In the genomic region with DNA sequence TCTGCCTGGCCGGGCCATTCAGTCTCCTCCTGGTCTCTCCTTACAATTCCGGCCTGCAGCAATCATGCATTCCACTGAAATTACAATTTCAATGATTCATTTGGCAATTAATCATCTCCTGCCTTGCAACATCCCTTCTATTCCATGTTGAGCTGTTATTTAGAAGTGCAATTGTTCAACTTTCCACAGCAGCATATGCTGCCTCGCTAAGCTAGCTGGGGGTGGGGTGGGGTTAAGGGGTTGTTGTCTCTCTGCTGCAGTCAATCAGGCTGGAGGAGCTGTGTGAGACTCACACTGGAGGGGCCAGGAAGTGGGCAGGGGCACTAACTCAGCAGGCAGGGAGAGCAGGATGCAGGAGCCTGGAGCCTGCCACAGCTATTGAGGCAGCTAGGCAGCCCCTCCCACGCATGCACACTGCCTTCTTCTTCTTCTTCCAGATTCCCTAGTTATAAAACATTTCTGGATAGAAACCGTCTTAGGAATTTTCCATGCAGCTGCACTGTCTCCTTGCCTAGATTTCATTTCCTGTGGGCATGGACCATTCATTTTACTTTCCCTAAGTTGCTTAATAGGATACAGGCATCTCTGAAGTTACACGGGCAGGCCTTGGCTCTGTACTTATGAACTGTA, we compare ENCODE assay signal across 8 mouse cellular contexts.
A peak's percentile ranks its signal among the peaks of the same experiment; 100 is the strongest.
DNase-seq lines count a peak whose midpoint lies in the region; ATAC-seq and TF ChIP-seq lines count a peak whose summit lies in the region.

No protein-coding gene starts in this region.

- no peaks in the 10 kb centered on the region for H3K9me3 ChIP-seq in hindbrain, embryonic 16.5 days (ENCODE audit: control insufficient read depth, low read length)

- H3K9ac ChIP-seq in hindbrain, embryonic 16.5 days (ENCODE audit: low read depth, low read length): no peak overlapping the region

- 0 out of 2 replicates have a peak overlapping the region, but pooled peaks have one; percentile 50 for H3K27ac ChIP-seq in testis, adult 2 months (ENCODE audit: control insufficient read depth, insufficient read depth, low read depth, low read length)
- peak overlapping the region; percentile 93 for H3K27ac ChIP-seq in embryonic fibroblast, embryonic 13.5 days (ENCODE audit: insufficient read depth, low read length)
- H3K27ac ChIP-seq in hindbrain, embryonic 16.5 days (ENCODE audit: low read depth, low read length): no peak overlapping the region
- H3K27ac ChIP-seq in left cerebral cortex, adult 2 months: peak overlapping the region; percentile 85

- intact Hi-C loops in left cerebral cortex, adult 2 months (cut with DNase I): loop anchor here (2.0 to 10.0 kb wide), 5 partner anchors 222 to 484 kb away; no protein-coding TSS in a partner anchor

- TF ChIP-seq POLR2A in testis, adult 2 months (IDR thresholded peaks at IDR 0.05; ENCODE audit: control insufficient read depth, low read depth, low read length): no peak
- TF ChIP-seq POLR2A in embryonic fibroblast, embryonic 13.5 days (IDR thresholded peaks at IDR 0.05; ENCODE audit: low read depth, low read length): no peak

- no peaks in the 10 kb centered on the region for H3K36me3 ChIP-seq in testis, adult 2 months (ENCODE audit: control insufficient read depth, insufficient read depth, low read length)
- no peaks in the 10 kb centered on the region for H3K36me3 ChIP-seq in hindbrain, embryonic 16.5 days (ENCODE audit: control insufficient read depth, insufficient read depth, low read length)

- 25% methylated on average over 6 of the region's 6 CpGs for WGBS in hindbrain, embryonic 16.5 days

- H3K4me3 ChIP-seq in testis, adult 2 months (ENCODE audit: control insufficient read depth, low read depth, low read length): no peak overlapping the region
- no peak overlapping the region for H3K4me3 ChIP-seq in embryonic fibroblast, embryonic 13.5 days (ENCODE audit: insufficient read depth, low read length)
- H3K4me3 ChIP-seq in hindbrain, embryonic 16.5 days (ENCODE audit: low read length): no peak overlapping the region
- no peak overlapping the region for H3K4me3 ChIP-seq in left cerebral cortex, adult 2 months

- H3K4me2 ChIP-seq in hindbrain, embryonic 16.5 days (ENCODE audit: low read length): no peak overlapping the region

- DNase-seq in testis, postnatal 14 days (ENCODE audit: low spot score): no peak
- peak; percentile 71 to 80 for DNase-seq in left cerebral cortex, adult 2 months (ENCODE audit: extremely low spot score in 1 of 2, low spot score in 2 of 2)
- peak; percentile 76 to 82 for DNase-seq in right cerebral cortex, postnatal 10 days (ENCODE audit: low spot score in 2 of 2)
- DNase-seq in cerebellum, postnatal 4 days (ENCODE audit: low spot score in 2 of 2): no peak
- DNase-seq in cerebellum, adult 9-10 months: no peak

- no peak for TF ChIP-seq CTCF in testis, adult 2 months (IDR thresholded peaks at IDR 0.05; ENCODE audit: control insufficient read depth, insufficient read depth, insufficient replicate concordance, low read depth, low read length)
- no peak for TF ChIP-seq CTCF in embryonic fibroblast, embryonic 13.5 days (IDR thresholded peaks at IDR 0.05; ENCODE audit: borderline replicate concordance, insufficient read depth, low read length)
- TF ChIP-seq CTCF in left cerebral cortex, adult 2 months (IDR thresholded peaks at IDR 0.05): no peak

- ATAC-seq in hindbrain, embryonic 16.5 days: 0 out of 2 replicates have a peak, but pooled peaks have one; percentile 32

- no peaks in the 10 kb centered on the region for H3K27me3 ChIP-seq in testis, adult 2 months (ENCODE audit: control insufficient read depth, insufficient read depth, low read length)
- no peaks in the 10 kb centered on the region for H3K27me3 ChIP-seq in hindbrain, embryonic 16.5 days (replicated peaks; ENCODE audit: control insufficient read depth, insufficient read depth, low read length)

- peaks cover 11% of the 10 kb centered on the region for H3K4me1 ChIP-seq in testis, adult 2 months (ENCODE audit: control insufficient read depth, insufficient read depth, low read length)
- peaks cover 12% of the 10 kb centered on the region for H3K4me1 ChIP-seq in embryonic fibroblast, embryonic 13.5 days (ENCODE audit: control insufficient read depth, insufficient read depth, low read length)
- H3K4me1 ChIP-seq in hindbrain, embryonic 16.5 days (ENCODE audit: control insufficient read depth, insufficient read depth, low read depth, low read length): peaks cover 12% of the 10 kb centered on the region

Comparison
In these comparisons a context has a peak if more than half of its experiments do, and no peak if none do; other contexts are left out.
1. DNase-seq: peak in left cerebral cortex, adult 2 months (2 of 2) and right cerebral cortex, postnatal 10 days (2 of 2); none in testis, postnatal 14 days (single experiment), cerebellum, postnatal 4 days (0 of 2) and cerebellum, adult 9-10 months (single experiment).